Mouse (Mus musculus) testis, adult 10 weeks (tissue): ENCODE data around the gene Vmn1r103. TPM values are rescaled to one million over a fixed set of nuclear protein-coding genes. Genes with fewer than 3 reads are reported as not detected.

Experiments
- polyA plus RNA-seq: library from polyadenylated mRNA; stranded (reverse); fragments of 350-450 nt; fragmentation: Illumina TruSeq; extraction: RNeasy Lipid Tissue Mini Kit (QIAGEN cat#74804); gene quantifications from one replicate; pipeline ENCODE4 v1.2.3, GENCODE M21; 2014; ENCODE audit warnings: low read depth, low replicate concordance

Vmn1r103 gene
- polyA plus RNA-seq, result not detected

DNA sequence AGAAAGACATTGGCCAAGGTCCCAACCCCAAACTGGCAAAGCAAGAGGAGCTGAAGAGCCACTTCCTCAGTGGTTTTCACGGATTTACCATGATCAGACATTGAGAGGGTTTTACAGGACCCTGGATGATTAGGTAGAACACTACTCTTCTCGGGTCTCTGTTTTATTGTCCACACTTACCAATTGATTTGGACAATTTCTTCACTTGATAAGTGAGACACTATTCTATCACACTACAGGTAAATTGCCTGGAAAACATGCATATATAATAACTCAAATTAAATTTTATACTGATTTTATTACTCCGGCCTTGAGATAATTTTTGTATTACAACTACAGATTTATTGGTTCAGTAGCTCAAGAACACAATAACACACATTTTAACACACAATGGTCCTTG is at the start of gene Vmn1r103:
TSS of gene Vmn1r103 (minus strand) at position 101 of the 400 bp plus-strand sequence.

DNA sequence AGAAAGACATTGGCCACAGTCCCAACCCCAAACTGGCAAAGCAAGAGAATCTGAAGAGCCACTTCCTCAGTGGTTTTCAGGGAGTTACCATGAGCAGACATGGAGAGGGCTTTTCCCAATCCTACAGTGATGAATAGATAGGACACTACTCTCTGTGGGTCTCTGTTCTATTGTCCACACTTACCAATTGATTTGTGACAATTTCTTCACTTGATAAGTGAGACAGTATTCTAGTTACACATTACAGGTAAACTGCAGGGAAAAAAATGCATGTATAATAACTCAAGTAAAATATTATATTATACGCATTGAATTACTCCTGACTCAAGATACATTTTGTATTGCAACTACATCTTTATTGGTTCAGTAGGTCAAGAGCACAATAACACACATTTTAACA is 35.3 kb upstream of the Vmn1r103 start, which contains the start of gene Gm5726:
TSS of gene Gm5726 (minus strand) at position 101 of the 400 bp plus-strand sequence.

DNA sequence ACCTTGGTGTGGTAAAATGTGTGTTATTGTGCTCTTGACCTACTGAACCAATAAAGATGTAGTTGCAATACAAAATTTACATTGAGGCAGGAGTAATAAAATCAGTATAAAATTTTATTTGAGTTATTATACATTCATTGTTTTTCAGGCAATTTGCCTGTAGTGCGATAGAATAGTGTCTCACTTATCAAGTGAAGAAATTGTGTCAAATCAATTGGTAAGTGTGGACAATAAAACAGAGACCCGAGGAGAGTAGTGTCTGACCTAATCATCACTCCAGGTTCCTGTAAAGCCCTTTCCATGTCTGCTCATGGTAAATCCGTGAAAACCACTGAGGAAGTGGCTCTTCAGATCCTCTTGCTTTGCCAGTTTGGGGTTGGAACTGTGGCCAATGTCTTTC is 23.2 kb upstream of the Vmn1r103 start, which contains the start of gene Vmn1r104:
TSS of gene Vmn1r104 (plus strand) at position 301 of the 400 bp plus-strand sequence.

DNA sequence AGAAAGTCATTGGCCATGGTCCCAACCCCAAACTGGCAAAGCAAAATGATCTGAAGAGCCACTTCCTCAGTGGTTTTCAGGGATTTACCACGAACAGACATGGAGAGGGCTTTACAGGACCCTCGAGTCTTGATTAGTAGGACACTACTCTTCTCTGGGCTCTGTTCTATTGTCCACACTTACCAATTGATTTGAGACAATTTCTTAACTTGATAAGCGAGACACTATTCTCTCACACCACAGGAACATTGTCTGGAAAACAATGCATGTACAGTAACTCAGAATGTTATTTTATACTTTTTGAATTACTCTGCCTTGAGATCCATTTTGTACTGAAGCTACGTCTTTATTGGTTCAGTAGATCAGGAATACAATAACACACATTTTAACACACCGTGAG is 35.5 kb downstream of the Vmn1r103 start, which contains the start of gene Gm10670:
TSS of gene Gm10670 (minus strand) at position 101 of the 400 bp plus-strand sequence.

Other genes starting within 250 kb of the Vmn1r103 start
- 0.27 TPM for gene Gm5890, start 247.7 kb downstream of the Vmn1r103 start, polyA plus RNA-seq
- gene Gm4133, start 176.5 kb downstream of the Vmn1r103 start, polyA plus RNA-seq, result not detected
- gene Gm5728, start 135.1 kb downstream of the Vmn1r103 start, polyA plus RNA-seq, result not detected
- not detected for gene Vmn1r100, start 92.6 kb downstream of the Vmn1r103 start, polyA plus RNA-seq
- gene Vmn1r101, start 67.9 kb downstream of the Vmn1r103 start, polyA plus RNA-seq, result not detected
- gene Gm10670, start 35.6 kb downstream of the Vmn1r103 start, polyA plus RNA-seq, result not detected
- not detected for gene Vmn1r104, start 23.3 kb upstream of the Vmn1r103 start, polyA plus RNA-seq
- gene Gm5726, start 35.2 kb upstream of the Vmn1r103 start, polyA plus RNA-seq, result not detected
- gene Gm4141, start 65.7 kb upstream of the Vmn1r103 start, polyA plus RNA-seq, result not detected
- gene Gm4513, start 88.5 kb upstream of the Vmn1r103 start, polyA plus RNA-seq, result 0.60 TPM
- gene Vmn1r107, start 158.4 kb upstream of the Vmn1r103 start, polyA plus RNA-seq, result not detected
- not detected for gene Vmn1r111, start 192.7 kb upstream of the Vmn1r103 start, polyA plus RNA-seq
- 0.20 TPM for gene Gm10668, start 220.1 kb upstream of the Vmn1r103 start, polyA plus RNA-seq